Mouse (Mus musculus): ENCODE data around the gene Nacad.

DNA sequence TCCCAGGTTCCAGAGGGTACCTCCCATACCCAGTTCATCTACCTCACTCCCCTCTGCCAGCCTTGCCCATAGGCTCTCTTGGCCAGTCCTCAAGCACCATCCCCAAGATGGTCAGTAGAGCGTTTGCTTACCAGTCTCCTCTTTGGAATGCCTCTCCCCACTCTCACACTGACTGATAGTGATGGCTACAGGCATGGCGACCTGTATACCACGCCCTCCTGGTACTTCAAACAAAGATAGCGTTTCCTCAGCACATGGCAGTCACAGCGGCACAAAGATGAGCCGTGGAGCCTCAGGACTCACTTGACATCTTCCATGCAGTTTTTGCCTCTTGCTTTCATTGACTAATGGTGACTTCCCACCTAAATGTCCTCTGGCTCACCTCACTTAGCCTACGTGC, 16.0 kb downstream of the Nacad start:
- TF ChIP-seq CTCF (IDR thresholded peaks at IDR 0.05) (no peak), POLR2A (IDR thresholded peaks at IDR 0.05; ENCODE audit: insufficient read depth, low read depth, low read length) (no peak), EP300 (IDR thresholded peaks at IDR 0.05; ENCODE audit: insufficient read depth, low read depth, low read length) (no peak)
